Mouse (Mus musculus) kidney, embryonic 14.5 days (tissue): ENCODE measurements around the gene Zfp771. TPM values are rescaled to one million over a fixed set of nuclear protein-coding genes. Genes with fewer than 3 reads are reported as not detected.

Experiments used
- ATAC-seq: fragments of 200-750 bp; cut with Nextera tagmentation; 2 replicates; pipeline ENCODE4 v1.8.0; 2017; ENCODE audit warnings: moderate number of reproducible peaks, mild to moderate bottlenecking, moderate TSS enrichment, moderate library complexity; ENCODE audit not compliant: low FRiP score, low TSS enrichment
- H3K27ac ChIP-seq: fragments of 300-500 bp; sonication (generic); 2 replicates; pipeline ENCODE4 v1.5.1; 2014; ENCODE audit warnings: low read depth, mild to moderate bottlenecking, low read length, moderate library complexity, mixed read lengths
- H3K27me3 ChIP-seq: fragments of 300-500 bp; sonication (generic); 2 replicates; pipeline ENCODE4 v1.6.1; 2014; ENCODE audit warnings: mild to moderate bottlenecking, low read length; ENCODE audit not compliant: control insufficient read depth, insufficient read depth
- H3K36me3 ChIP-seq: fragments of 300-500 bp; sonication (generic); 2 replicates; pipeline ENCODE4 v1.6.1; 2014; ENCODE audit warnings: low read length, mixed read lengths; ENCODE audit not compliant: control insufficient read depth, insufficient read depth
- H3K4me1 ChIP-seq: fragments of 300-500 bp; sonication (generic); 2 replicates; pipeline ENCODE4 v1.6.1; 2014; ENCODE audit warnings: low read length, mixed read lengths; ENCODE audit not compliant: control insufficient read depth, insufficient read depth
- H3K4me2 ChIP-seq: fragments of 300-500 bp; sonication (generic); replicated peaks from 2 replicates; pipeline ENCODE4 v1.6.1; 2014; ENCODE audit warnings: low read depth, mild to moderate bottlenecking, low read length
- H3K4me3 ChIP-seq: fragments of 300-500 bp; sonication (generic); 2 replicates; pipeline ENCODE4 v1.5.1; 2014; ENCODE audit warnings: mild to moderate bottlenecking, low read length
- H3K9ac ChIP-seq: fragments of 300-500 bp; sonication (generic); 2 replicates; pipeline ENCODE4 v1.6.1; 2014; ENCODE audit warnings: low read depth, mild to moderate bottlenecking, low read length, moderate library complexity
- H3K9me3 ChIP-seq: fragments of 300-500 bp; sonication (generic); 2 replicates; pipeline ENCODE4 v1.6.1; 2016; ENCODE audit warnings: low read length; ENCODE audit not compliant: control insufficient read depth
- WGBS: fragments of 180-500 bp; shearing (Covaris S2); extraction: QIAGEN DNeasy Blood & Tissue Kit; methylation state at CpG from one replicate; pipeline ENCODE4 v1.1.7; 2014; 5-methylcytosine and 5-hydroxymethylcytosine counted together
- polyA plus RNA-seq: library from polyadenylated mRNA; unstranded; fragments of >200 nt; fragmentation: Nextera tagmentation; extraction: Ambion mirVana; gene quantifications from 2 replicates; pipeline ENCODE4 v1.2.1, GENCODE M21; 2014

Zfp771 gene
- polyA plus RNA-seq, 1 experiment from 2014 or later = 59.3 TPM

GRCm38 (mm10) chr7:127255965-127256364 is 11.9 kb downstream of the Zfp771 start:
- no peak overlapping the region for H3K9ac ChIP-seq
- WGBS = 95% methylated on average over 2 of the region's 2 CpGs
- no peaks in the 10 kb centered on the region for H3K9me3 ChIP-seq
- H3K4me2 ChIP-seq = no peak overlapping the region
- H3K4me1 ChIP-seq = peaks cover 12% of the 10 kb centered on the region
- no peak overlapping the region for H3K4me3 ChIP-seq
- H3K27me3 ChIP-seq = no peaks in the 10 kb centered on the region
- H3K27ac ChIP-seq = no peak overlapping the region
- no peak for ATAC-seq
- peaks cover 16% of the 10 kb centered on the region; the same call in 1 of the 2 replicates for H3K36me3 ChIP-seq

GRCm38 (mm10) chr7:127256518-127256917 is 12.4 kb downstream of the Zfp771 start:
- H3K9ac ChIP-seq = no peak overlapping the region
- no peaks in the 10 kb centered on the region for H3K9me3 ChIP-seq
- no peak overlapping the region for H3K27ac ChIP-seq
- ATAC-seq = no peak
- no peak overlapping the region for H3K4me2 ChIP-seq
- WGBS = 94% methylated on average over 5 of the region's 5 CpGs
- H3K27me3 ChIP-seq = no peaks in the 10 kb centered on the region
- no peak overlapping the region for H3K4me3 ChIP-seq
- peaks cover 12% of the 10 kb centered on the region for H3K4me1 ChIP-seq
- H3K36me3 ChIP-seq = peaks cover 16% of the 10 kb centered on the region; the same call in 1 of the 2 replicates

GRCm38 (mm10) chr7:127259186-127259905 is 15.3 kb downstream of the Zfp771 start:
- no peak for ATAC-seq
- peaks cover 16% of the 10 kb centered on the region; the same call in 1 of the 2 replicates for H3K36me3 ChIP-seq
- no peaks in the 10 kb centered on the region for H3K27me3 ChIP-seq
- H3K9ac ChIP-seq = peak overlapping the region; percentile 71; the same call in 1 of the 2 replicates
- WGBS = 74% methylated on average over 8 of the region's 8 CpGs
- peak overlapping the region; percentile 57; the same call in 1 of the 2 replicates for H3K4me3 ChIP-seq
- peak overlapping the region; percentile 64 for H3K4me2 ChIP-seq
- H3K9me3 ChIP-seq = no peaks in the 10 kb centered on the region
- H3K27ac ChIP-seq = no peak overlapping the region
- H3K4me1 ChIP-seq = peaks cover 12% of the 10 kb centered on the region

- Histone ChIP-seq H3K4me2 (peak within 1 kb of the TSS; percentile 64), H3K27ac (no peak within 1 kb of the TSS), H3K4me3 (peak within 1 kb of the TSS; percentile 57), H3K9ac (peak within 1 kb of the TSS; percentile 71), H3K36me3 (peaks cover 16% of the 10 kb centered on the region; the same call in 1 of the 2 replicates), H3K27me3 (no peaks in the 10 kb centered on the region), H3K9me3 (no peaks in the 10 kb centered on the region), H3K4me1 (0 out of 2 replicates have a peak, but pooled peaks cover 4% of the 10 kb centered on the region)
- peak; percentile 98 for ATAC-seq
- WGBS = under 1% methylated on average over 50 of the region's 50 CpGs
Observed at GRCm38 (mm10) chr7:127260309-127261111, 16.4 kb downstream of the Zfp771 start, which contains the start of gene Dctpp1. Gene Dctpp1, minus strand, starts transcription at chr7:127260709.

GRCm38 (mm10) chr7:127262218-127262961 is 18.3 kb downstream of the Zfp771 start:
- Histone ChIP-seq H3K4me2 (no peak overlapping the region), H3K27ac (no peak overlapping the region), H3K4me3 (no peak overlapping the region), H3K9ac (no peak overlapping the region), H3K9me3 (no peaks in the 10 kb centered on the region), H3K27me3 (no peaks in the 10 kb centered on the region), H3K4me1 (0 out of 2 replicates have a peak, but pooled peaks cover 4% of the 10 kb centered on the region), H3K36me3 (0 out of 2 replicates have a peak, but pooled peaks cover under 1% of the 10 kb centered on the region)
- WGBS = 80% methylated on average over 10 of the region's 10 CpGs
- ATAC-seq = no peak

GRCm38 (mm10) chr7:127263526-127263925 is 19.5 kb downstream of the Zfp771 start:
- Histone ChIP-seq H3K27ac (no peak overlapping the region), H3K9ac (no peak overlapping the region), H3K4me3 (no peak overlapping the region), H3K4me2 (no peak overlapping the region), H3K27me3 (no peaks in the 10 kb centered on the region), H3K4me1 (0 out of 2 replicates have a peak, but pooled peaks cover 4% of the 10 kb centered on the region), H3K9me3 (no peaks in the 10 kb centered on the region), H3K36me3 (no peaks in the 10 kb centered on the region)
- WGBS = 90% methylated on average over 3 of the region's 3 CpGs
- no peak for ATAC-seq

GRCm38 (mm10) chr7:127270256-127270655 is 26.2 kb downstream of the Zfp771 start:
- Histone ChIP-seq H3K9me3 (no peaks in the 10 kb centered on the region), H3K27me3 (no peaks in the 10 kb centered on the region), H3K4me1 (peaks cover 12% of the 10 kb centered on the region), H3K4me3 (no peak overlapping the region), H3K36me3 (peaks cover 13% of the 10 kb centered on the region), H3K9ac (no peak overlapping the region), H3K4me2 (no peak overlapping the region), H3K27ac (no peak overlapping the region)
- no peak for ATAC-seq
- WGBS = 96% methylated on average over 2 of the region's 2 CpGs

GRCm38 (mm10) chr7:127270666-127271065 is 26.6 kb downstream of the Zfp771 start:
- Histone ChIP-seq H3K36me3 (peaks cover 13% of the 10 kb centered on the region), H3K27me3 (no peaks in the 10 kb centered on the region), H3K4me3 (no peak overlapping the region), H3K4me2 (no peak overlapping the region), H3K4me1 (peaks cover 12% of the 10 kb centered on the region), H3K27ac (no peak overlapping the region), H3K9ac (no peak overlapping the region), H3K9me3 (no peaks in the 10 kb centered on the region)
- 94% methylated on average over 5 of the region's 5 CpGs for WGBS
- ATAC-seq = no peak
